Mouse (Mus musculus) cerebral cortex, adult 2 months (tissue): Measurements from ENCODE around the gene Gprin2.

ENCODE experiments used
- WGBS: fragments of 180-500 bp; shearing (Covaris S2); methylation state at CpG from one replicate; pipeline ENCODE4 v1.1.7; 2018; 5-methylcytosine and 5-hydroxymethylcytosine counted together

The Gprin2 gene

GRCm38 (mm10) chr14:34207996-34208395 lies 6.5 kb upstream of the Gprin2 start:
- 66% methylated on average over 6 of the region's 6 CpGs for WGBS

GRCm38 (mm10) chr14:34200738-34201230 lies 669 bp downstream of the Gprin2 start:
- 13% methylated on average over 19 of the region's 19 CpGs for WGBS

GRCm38 (mm10) chr14:34196706-34197105 lies 4.7 kb downstream of the Gprin2 start:
- WGBS: 68% methylated on average over 4 of the region's 4 CpGs

GRCm38 (mm10) chr14:34195466-34195865 lies 6.0 kb downstream of the Gprin2 start:
- WGBS: 93% methylated on average over 15 of the region's 15 CpGs

- WGBS: 83% methylated on average over 4 of the region's 4 CpGs
These were observed 7.6 kb downstream of the Gprin2 start for GRCm38 (mm10) chr14:34193879-34194278.

- 85% methylated on average over 7 of the region's 7 CpGs for WGBS
These were observed 11.1 kb downstream of the Gprin2 start for GRCm38 (mm10) chr14:34190361-34190760.

- 74% methylated on average over 5 of the region's 5 CpGs for WGBS
These were observed 12.8 kb downstream of the Gprin2 start for GRCm38 (mm10) chr14:34188629-34189028.

GRCm38 (mm10) chr14:34183101-34183500 lies 18.4 kb downstream of the Gprin2 start:
- 100% methylated on average over 1 of the region's 1 CpGs for WGBS

- WGBS: 45% methylated on average over 3 of the region's 3 CpGs
These were observed 22.1 kb downstream of the Gprin2 start for GRCm38 (mm10) chr14:34179351-34179750.

GRCm38 (mm10) chr14:34171107-34171506 lies 30.3 kb downstream of the Gprin2 start:
- WGBS: 69% methylated on average over 3 of the region's 3 CpGs

GRCm38 (mm10) chr14:34155752-34156151 lies 45.7 kb downstream of the Gprin2 start:
- 66% methylated on average over 12 of the region's 12 CpGs for WGBS

GRCm38 (mm10) chr14:34154601-34155337 lies 46.7 kb downstream of the Gprin2 start:
- 56% methylated on average over 9 of the region's 9 CpGs for WGBS

- WGBS: 21% methylated on average over 16 of the region's 16 CpGs
These were observed 49.1 kb downstream of the Gprin2 start, which contains the start of gene Npy4r for GRCm38 (mm10) chr14:34152342-34152741. TSS of gene Npy4r (minus strand) at chr14:34152489.

- WGBS: 93% methylated on average over 10 of the region's 10 CpGs
These were observed 58.5 kb downstream of the Gprin2 start for GRCm38 (mm10) chr14:34142915-34143314.

- 81% methylated on average over 1 of the region's 1 CpGs for WGBS
These were observed 59.1 kb downstream of the Gprin2 start for GRCm38 (mm10) chr14:34142316-34142715.

- whole genome bisulfite sequencing: 71% methylated on average over 15 of the region's 15 CpGs
These were observed 61.5 kb downstream of the Gprin2 start for GRCm38 (mm10) chr14:34139671-34140664.
